Mouse (Mus musculus) midbrain, postnatal 0 days (tissue): Measurements from ENCODE around the gene Hoxa13. TPM values are rescaled to one million over a fixed set of nuclear protein-coding genes. Genes with fewer than 3 reads are reported as not detected.

Experiments
- ATAC-seq: fragments of 200-750 bp; cut with Nextera tagmentation; 2 replicates; pipeline ENCODE4 v1.8.0; 2017; ENCODE audit warnings: moderate number of reproducible peaks, mild to moderate bottlenecking, moderate TSS enrichment, moderate library complexity; ENCODE audit not compliant: low FRiP score
- DNase-seq: peaks from one replicate; pipeline ENCODE4 v3.0.0-alpha.2; 2015; ENCODE audit warnings: low spot score
- H3K27ac ChIP-seq: fragments of 300-500 bp; sonication (generic); 2 replicates; pipeline ENCODE4 v1.5.1; 2014; ENCODE audit warnings: low read depth, mild to moderate bottlenecking, low read length, mixed read lengths
- H3K27me3 ChIP-seq: fragments of 300-500 bp; sonication (generic); 2 replicates; pipeline ENCODE4 v1.6.1; 2014; ENCODE audit warnings: low read length, control low read depth, mixed read lengths; ENCODE audit not compliant: insufficient read depth
- H3K36me3 ChIP-seq: fragments of 300-500 bp; sonication (generic); 2 replicates; pipeline ENCODE4 v1.6.1; 2014; ENCODE audit warnings: low read length, control low read depth, mixed read lengths; ENCODE audit not compliant: insufficient read depth
- H3K4me1 ChIP-seq: fragments of 300-500 bp; sonication (generic); 2 replicates; pipeline ENCODE4 v1.6.1; 2014; ENCODE audit warnings: mild to moderate bottlenecking, control low read depth, antibody characterized with exemption, low read length, mixed read lengths; ENCODE audit not compliant: insufficient read depth
- H3K4me2 ChIP-seq: fragments of 300-500 bp; sonication (generic); 2 replicates; pipeline ENCODE4 v1.6.1; 2014; ENCODE audit warnings: low read depth, mild to moderate bottlenecking, low read length, mixed read lengths; ENCODE audit not compliant: poor library complexity, severe bottlenecking
- H3K4me3 ChIP-seq: fragments of 300-500 bp; sonication (generic); 2 replicates; pipeline ENCODE4 v1.5.1; 2014; ENCODE audit warnings: low read depth, mild to moderate bottlenecking, low read length, moderate library complexity
- H3K9ac ChIP-seq: fragments of 300-500 bp; sonication (generic); replicated peaks from 2 replicates; pipeline ENCODE4 v1.6.1; 2014; ENCODE audit warnings: mild to moderate bottlenecking, low read length, moderate library complexity, mixed read lengths; ENCODE audit not compliant: poor library complexity, severe bottlenecking
- H3K9me3 ChIP-seq: fragments of 300-500 bp; sonication (generic); 2 replicates; pipeline ENCODE4 v1.6.1; 2016; ENCODE audit warnings: low read length, control low read depth
- CTCF ChIP-seq: IDR thresholded peaks from 2 replicates; pipeline ENCODE4 v1.5.1; 2016; ENCODE audit warnings: antibody characterized with exemption, mild to moderate bottlenecking
- WGBS: fragments of 180-500 bp; shearing (Covaris S2); extraction: QIAGEN DNeasy Blood & Tissue Kit; methylation state at CpG from one replicate; pipeline ENCODE4 v1.1.7; 2014; 5-methylcytosine and 5-hydroxymethylcytosine counted together
- polyA plus RNA-seq: library from polyadenylated mRNA; unstranded; fragments of >200 nt; fragmentation: Nextera tagmentation; extraction: Ambion mirVana; gene quantifications from 2 replicates; pipeline ENCODE4 v1.2.1, GENCODE M21; 2015
- total RNA-seq: library from RNA; depleted of rRNA; stranded (reverse); fragments of >200 nt; gene quantifications from 2 replicates; pipeline ENCODE4 v1.2.3, GENCODE M21; 2014

The Hoxa13 gene
- total and polyA plus RNA-seq, 2 experiments from 2014 or later: not detected

DNA sequence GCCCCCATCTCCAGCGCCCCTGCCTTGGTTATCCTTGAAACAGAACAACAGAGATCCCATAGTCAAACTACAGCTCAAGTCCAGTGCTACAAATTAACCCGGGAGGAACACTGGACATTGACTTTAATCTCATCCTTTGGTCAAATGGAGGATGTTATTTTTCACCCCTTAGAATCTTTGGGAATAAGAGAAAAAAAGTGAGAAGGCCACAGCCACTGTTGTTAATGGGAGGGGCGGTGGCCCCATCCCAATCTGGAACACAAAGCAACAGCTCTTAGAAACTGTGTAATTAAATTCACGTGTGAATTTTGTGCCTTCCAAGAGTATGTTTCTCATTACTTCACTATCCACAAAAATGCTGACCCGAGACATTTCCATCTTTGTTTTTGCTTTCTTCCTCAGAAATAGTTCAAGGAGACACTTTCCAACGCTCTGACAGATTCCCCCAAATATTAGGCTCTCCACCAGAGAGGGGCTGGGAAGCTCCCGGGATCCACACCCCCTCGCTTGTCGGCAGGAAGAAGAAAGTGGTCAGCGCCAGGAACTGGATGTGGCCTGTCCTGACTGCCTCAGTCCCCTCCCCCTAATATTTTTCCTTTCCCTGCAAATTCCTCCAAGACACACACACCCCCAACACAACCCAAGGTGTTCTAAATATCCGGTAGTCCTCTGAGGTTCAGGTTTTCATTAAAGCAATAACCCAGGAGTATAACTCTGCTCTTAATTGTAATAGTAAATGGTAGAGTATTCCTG is 33.0 kb downstream of the Hoxa13 start:
- H3K4me2 ChIP-seq: no peak overlapping the region
- no peaks in the 10 kb centered on the region for H3K4me1 ChIP-seq
- H3K9ac ChIP-seq: no peak overlapping the region
- ATAC-seq (no peak), DNase-seq (no peak)
- H3K4me3 ChIP-seq: no peak overlapping the region
- WGBS: 3% methylated on average over 11 of the region's 11 CpGs
- H3K36me3 ChIP-seq: no peaks in the 10 kb centered on the region
- TF ChIP-seq CTCF: no peak
- H3K27me3 ChIP-seq: peaks cover 87% of the 10 kb centered on the region
- no peaks in the 10 kb centered on the region for H3K9me3 ChIP-seq
- no peak overlapping the region for H3K27ac ChIP-seq

DNA sequence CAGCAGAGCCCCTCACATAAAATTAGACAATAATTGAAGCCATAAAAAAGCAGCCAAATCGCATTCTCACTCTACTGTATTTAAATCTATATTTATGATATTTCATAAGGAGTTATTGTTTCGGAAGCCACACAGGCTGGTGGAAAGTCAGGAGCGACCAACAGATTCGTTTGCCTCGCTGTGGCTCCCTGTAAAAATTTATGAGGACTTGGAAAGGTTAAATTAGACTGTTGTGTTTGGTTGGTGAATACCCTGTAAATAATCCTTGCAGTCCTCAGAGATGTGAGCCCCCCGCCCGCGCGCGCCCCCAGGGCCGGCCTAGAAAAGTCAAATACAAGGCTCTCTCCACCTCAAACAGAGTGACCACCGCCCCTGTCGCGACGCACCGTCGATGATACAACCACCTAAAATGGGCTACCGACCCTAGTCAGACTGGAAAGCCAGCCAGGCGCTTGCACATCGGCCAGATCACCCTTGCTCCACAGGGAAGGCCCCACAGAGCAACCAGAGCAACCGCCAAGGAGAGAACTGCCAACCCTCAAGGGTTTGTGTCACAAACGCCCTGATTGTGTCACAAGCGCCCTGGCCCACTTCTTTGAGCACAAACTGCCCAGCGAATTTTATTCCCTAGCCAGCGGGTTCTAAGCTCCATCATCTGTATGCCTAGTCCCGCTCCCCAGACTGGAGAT is 34.0 kb downstream of the Hoxa13 start:
- Histone ChIP-seq H3K27me3 (peaks cover 87% of the 10 kb centered on the region), H3K4me1 (no peaks in the 10 kb centered on the region), H3K4me2 (no peak overlapping the region), H3K9me3 (no peaks in the 10 kb centered on the region), H3K36me3 (no peaks in the 10 kb centered on the region), H3K27ac (no peak overlapping the region), H3K4me3 (no peak overlapping the region), H3K9ac (no peak overlapping the region)
- no peak for TF ChIP-seq CTCF
- ATAC-seq (no peak), DNase-seq (no peak)
- 2% methylated on average over 26 of the region's 26 CpGs for WGBS

DNA sequence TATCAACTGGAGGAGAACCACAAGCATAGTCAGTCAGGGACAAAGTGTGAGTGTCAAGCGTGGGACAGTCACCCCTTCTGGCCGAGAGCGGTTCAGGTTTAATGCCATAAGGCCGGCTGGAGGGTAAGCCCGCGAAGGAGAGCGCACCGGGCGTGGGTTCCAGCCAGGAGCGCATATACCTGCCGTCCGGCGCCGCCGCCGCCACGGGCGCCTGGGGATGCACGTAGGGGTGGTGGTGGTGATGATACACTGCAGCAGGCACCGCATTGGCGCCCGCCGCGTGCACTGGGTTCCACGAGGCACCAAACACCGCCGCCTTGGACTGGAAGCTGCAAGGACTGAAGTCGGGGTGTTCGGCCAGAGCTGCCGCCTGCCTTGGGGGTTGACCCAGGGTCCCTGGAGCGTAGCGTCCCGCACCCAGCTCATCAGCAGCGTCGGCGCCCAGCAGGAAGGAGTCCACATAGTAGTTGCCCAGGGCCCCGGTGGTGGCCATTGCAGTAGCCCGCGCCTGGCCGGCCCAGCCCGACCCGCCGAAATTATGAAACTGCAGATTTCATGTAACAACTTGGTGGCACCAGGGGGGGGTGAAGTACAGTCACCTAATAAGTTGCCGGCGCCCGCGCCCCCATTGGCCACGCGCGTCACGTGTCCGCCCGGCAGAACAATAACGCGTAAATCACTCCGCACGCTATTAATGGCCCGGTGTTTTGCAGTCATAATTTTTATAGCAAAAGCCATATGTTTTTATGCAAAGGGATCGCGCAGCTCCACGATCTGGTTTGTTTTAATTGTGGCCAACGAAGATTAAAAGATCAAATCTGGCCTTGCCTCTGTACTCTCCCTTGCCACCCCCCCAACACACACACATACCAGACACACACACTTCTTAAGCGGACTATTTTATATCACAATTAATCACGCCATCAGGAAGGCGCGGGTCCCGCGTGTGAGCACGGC is 34.8 kb downstream of the Hoxa13 start:
- H3K9me3 ChIP-seq: no peaks in the 10 kb centered on the region
- no peak overlapping the region for H3K9ac ChIP-seq
- DNase-seq: no peak
- no peaks in the 10 kb centered on the region for H3K36me3 ChIP-seq
- no peak overlapping the region for H3K4me3 ChIP-seq
- H3K4me2 ChIP-seq: no peak overlapping the region
- H3K27me3 ChIP-seq: peaks cover 89% of the 10 kb centered on the region
- 4% methylated on average over 69 of the region's 69 CpGs for WGBS
- no peak for ATAC-seq
- no peaks in the 10 kb centered on the region for H3K4me1 ChIP-seq
- H3K27ac ChIP-seq: no peak overlapping the region
- TF ChIP-seq CTCF: no peak

DNA sequence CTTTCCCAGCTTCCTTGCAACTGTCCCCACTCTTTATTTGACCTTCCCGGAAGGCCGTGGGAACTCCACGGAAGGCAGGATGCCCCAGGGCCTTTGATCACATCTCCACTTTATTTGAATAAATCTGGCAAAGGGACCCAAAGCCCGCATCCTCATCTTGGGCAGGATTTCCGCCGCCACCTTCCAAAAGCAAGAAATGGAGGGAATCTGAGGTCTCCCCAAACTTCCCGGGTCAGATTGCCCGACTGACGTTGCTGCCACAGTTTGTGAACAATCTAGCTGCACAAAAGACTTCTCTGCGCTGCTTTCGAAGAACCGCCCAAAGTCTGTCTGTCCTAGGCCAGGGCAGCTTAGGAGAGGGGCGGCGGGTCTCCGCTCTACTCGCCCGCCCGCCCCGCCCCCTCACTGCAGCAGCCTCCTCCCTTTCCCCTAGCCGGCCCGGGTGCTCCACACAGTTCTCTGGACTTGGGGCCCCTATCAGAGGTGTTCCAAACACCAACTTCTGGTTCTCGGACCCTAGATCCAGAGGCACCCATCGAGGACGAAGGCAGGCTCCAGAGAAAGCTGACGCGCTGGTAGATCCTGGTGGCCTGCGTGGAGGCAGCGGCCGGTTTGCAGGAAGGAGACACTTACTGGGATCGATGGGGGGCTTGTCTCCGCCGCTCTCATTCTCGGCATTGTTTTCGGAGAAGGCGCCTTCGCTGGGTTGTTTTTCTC is 35.6 kb downstream of the Hoxa13 start:
- no peak for DNase-seq
- H3K27ac ChIP-seq: no peak overlapping the region

DNA sequence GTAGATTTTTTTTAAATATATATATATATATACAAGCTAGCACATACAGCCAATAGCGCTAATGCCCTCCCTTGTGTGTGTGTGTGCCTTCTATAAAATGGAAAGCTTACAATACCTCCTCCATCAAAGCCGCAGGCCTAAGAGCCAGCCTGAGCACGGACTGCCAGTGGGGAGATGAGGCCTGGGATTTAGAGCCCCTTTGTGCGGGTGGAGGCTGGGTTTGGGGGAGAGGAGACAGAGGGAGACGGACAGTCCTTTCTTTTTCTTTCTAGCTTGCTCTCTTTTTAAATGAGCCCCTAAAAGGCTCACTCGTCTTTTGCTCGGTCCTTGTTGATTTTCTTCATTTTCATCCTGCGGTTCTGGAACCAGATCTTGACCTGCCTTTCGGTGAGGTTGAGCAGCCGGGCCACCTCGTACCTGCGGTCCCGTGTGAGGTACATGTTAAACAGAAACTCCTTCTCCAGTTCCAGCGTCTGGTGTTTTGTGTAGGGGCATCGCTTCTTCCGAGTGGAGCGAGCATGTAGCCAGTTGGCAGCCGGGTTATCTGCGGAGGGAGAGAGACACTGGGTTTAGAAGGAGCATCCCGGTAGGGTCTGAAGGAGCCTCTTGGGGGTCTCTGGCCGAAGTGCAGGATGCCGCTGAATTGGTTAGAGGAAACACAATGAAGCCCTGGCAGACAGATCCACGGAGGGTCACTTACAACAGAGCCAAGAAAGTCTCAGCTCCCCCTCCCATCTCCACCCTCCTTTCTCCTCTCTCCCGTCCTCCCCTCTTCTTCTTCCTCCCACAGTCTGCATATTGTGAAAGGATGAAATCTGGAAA is 36.5 kb downstream of the Hoxa13 start:
- TF ChIP-seq CTCF: no peak
- DNase-seq: no peak
- WGBS: 2% methylated on average over 24 of the region's 24 CpGs
- Histone ChIP-seq H3K9me3 (no peaks in the 10 kb centered on the region), H3K27ac (no peak overlapping the region), H3K4me1 (no peaks in the 10 kb centered on the region), H3K4me3 (no peak overlapping the region), H3K9ac (no peak overlapping the region), H3K36me3 (no peaks in the 10 kb centered on the region), H3K4me2 (no peak overlapping the region), H3K27me3 (peaks cover 90% of the 10 kb centered on the region)
- ATAC-seq: no peak

More for the DNA sequence above, 35.6 kb downstream of the Hoxa13 start:
- H3K36me3 ChIP-seq: no peaks in the 10 kb centered on the region
- TF ChIP-seq CTCF: no peak
- peaks cover 89% of the 10 kb centered on the region for H3K27me3 ChIP-seq
- H3K4me2 ChIP-seq: no peak overlapping the region
- H3K4me3 ChIP-seq: no peak overlapping the region
- H3K9ac ChIP-seq: no peak overlapping the region
- H3K4me1 ChIP-seq: no peaks in the 10 kb centered on the region
- no peaks in the 10 kb centered on the region for H3K9me3 ChIP-seq
- ATAC-seq: no peak
- 1% methylated on average over 34 of the region's 36 CpGs for WGBS
